Mouse (Mus musculus): ENCODE data around the gene Kcnb1.

DNA sequence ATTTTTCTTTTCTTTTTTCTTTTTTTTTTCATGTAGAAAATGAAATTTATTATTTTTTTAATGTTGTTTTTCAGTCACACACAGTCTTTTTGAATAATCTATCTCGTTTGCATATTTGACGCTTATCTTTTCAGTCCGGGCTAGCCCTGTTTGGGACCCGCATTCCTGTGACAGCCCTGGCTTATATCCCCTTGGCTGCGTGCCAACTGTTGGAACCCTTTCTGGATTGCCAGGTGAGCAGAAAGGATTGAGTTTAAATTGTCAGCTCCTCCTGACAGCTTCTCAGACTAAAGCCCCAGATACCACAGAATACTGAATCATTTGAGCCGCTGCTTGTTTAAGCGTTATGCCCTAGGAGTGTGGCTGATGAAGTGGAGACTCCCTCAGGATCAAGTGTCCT is 86.4 kb downstream of the Kcnb1 start:
- TF ChIP-seq USF1 (IDR thresholded peaks at IDR 0.05; ENCODE audit: low read depth): no peak
- no peak for TF ChIP-seq CTCF (IDR thresholded peaks at IDR 0.05; ENCODE audit: control insufficient read depth, insufficient read depth, insufficient read length)
- no peak for TF ChIP-seq MAX (IDR thresholded peaks at IDR 0.05)
